Mouse (Mus musculus): Measurements from ENCODE around the gene Rhbdl3. TPM values are rescaled to one million over a fixed set of nuclear protein-coding genes. Genes with fewer than 3 reads are reported as not detected.

Rhbdl3 gene
- polyA plus RNA-seq, 1 experiment from 2014 or later = 2.1 TPM

GRCm38 (mm10) chr11:80382626-80383018 is 81.9 kb downstream of the Rhbdl3 start:
- Histone ChIP-seq H3K9me3 (replicated peaks; ENCODE audit: low read length) (no peaks in the 10 kb centered on the region), H3K27ac (peak overlapping the region; percentile 90), H3K9ac (ENCODE audit: low read depth, low read length) (peak overlapping the region; percentile 87), H3K4me2 (ENCODE audit: low read length) (peak overlapping the region; percentile 58), H3K4me1 (replicated peaks; ENCODE audit: insufficient read depth, low read length) (peaks cover 15% of the 10 kb centered on the region; the same call in 1 of the 2 replicates), H3K27me3 (ENCODE audit: insufficient read depth, low read length) (no peaks in the 10 kb centered on the region), H3K4me3 (replicated peaks; ENCODE audit: low read depth, low read length) (peak overlapping the region; percentile 80), H3K36me3 (ENCODE audit: insufficient read depth, low read length) (peaks cover 3% of the 10 kb centered on the region; the same call in 1 of the 2 replicates)
- DNase-seq (ENCODE audit: low spot score) = peak; percentile 67
- peak; percentile 17 for ATAC-seq (replicated peaks; ENCODE audit: low FRiP score, low read depth)
- TF ChIP-seq CTCF (IDR thresholded peaks at IDR 0.05; ENCODE audit: low read depth) = no peak
- 4% methylated on average over 12 of the region's 12 CpGs for WGBS

- DNase-seq (ENCODE audit: low spot score) (peak; percentile 99), ATAC-seq (replicated peaks; ENCODE audit: low FRiP score, low read depth) (peak; percentile 96)
- Histone ChIP-seq H3K4me2 (ENCODE audit: low read length) (peak within 1 kb of the TSS; percentile 67), H3K36me3 (ENCODE audit: insufficient read depth, low read length) (peaks cover 6% of the 10 kb centered on the region), H3K9me3 (replicated peaks; ENCODE audit: low read length) (no peaks in the 10 kb centered on the region), H3K4me1 (replicated peaks; ENCODE audit: insufficient read depth, low read length) (peaks cover 15% of the 10 kb centered on the region; the same call in 1 of the 2 replicates), H3K27ac (peak within 1 kb of the TSS; percentile 90), H3K27me3 (ENCODE audit: insufficient read depth, low read length) (no peaks in the 10 kb centered on the region), H3K4me3 (replicated peaks; ENCODE audit: low read depth, low read length) (peak within 1 kb of the TSS; percentile 80), H3K9ac (ENCODE audit: low read depth, low read length) (peak within 1 kb of the TSS; percentile 87)
- under 1% methylated on average over 33 of the region's 33 CpGs for WGBS
- TF ChIP-seq CTCF (IDR thresholded peaks at IDR 0.05; ENCODE audit: low read depth) = no peak; the same call in 1 of the 2 replicates
These were observed 82.4 kb downstream of the Rhbdl3 start, which contains the start of gene Zfp207 for GRCm38 (mm10) chr11:80383019-80383625. Gene Zfp207, plus strand, starts transcription at chr11:80383279.

- H3K36me3 ChIP-seq (ENCODE audit: insufficient read depth, low read length) = peaks cover 11% of the 10 kb centered on the region
- peak; percentile 46 for DNase-seq (ENCODE audit: low spot score)
- WGBS = 0% methylated on average over 20 of the region's 20 CpGs
- no peaks in the 10 kb centered on the region for H3K27me3 ChIP-seq (ENCODE audit: insufficient read depth, low read length)
- ATAC-seq (replicated peaks; ENCODE audit: low FRiP score, low read depth) = 0 out of 2 replicates have a peak, but pooled peaks have one; percentile 11
- peak overlapping the region; percentile 67 for H3K4me2 ChIP-seq (ENCODE audit: low read length)
- H3K9ac ChIP-seq (ENCODE audit: low read depth, low read length) = peak overlapping the region; percentile 87
- peak overlapping the region; percentile 90 for H3K27ac ChIP-seq
- H3K9me3 ChIP-seq (replicated peaks; ENCODE audit: low read length) = no peaks in the 10 kb centered on the region
- no peak for TF ChIP-seq CTCF (IDR thresholded peaks at IDR 0.05; ENCODE audit: low read depth)
- H3K4me1 ChIP-seq (replicated peaks; ENCODE audit: insufficient read depth, low read length) = peaks cover 15% of the 10 kb centered on the region; the same call in 1 of the 2 replicates
- H3K4me3 ChIP-seq (replicated peaks; ENCODE audit: low read depth, low read length) = peak overlapping the region; percentile 80
These were observed 82.9 kb downstream of the Rhbdl3 start for GRCm38 (mm10) chr11:80383626-80384046.

GRCm38 (mm10) chr11:80384461-80384860 is 83.7 kb downstream of the Rhbdl3 start:
- H3K4me3 ChIP-seq (replicated peaks; ENCODE audit: low read depth, low read length) = peak overlapping the region; percentile 80
- H3K27ac ChIP-seq = no peak overlapping the region
- ATAC-seq (replicated peaks; ENCODE audit: low FRiP score, low read depth) (no peak), DNase-seq (ENCODE audit: low spot score) (no peak)
- H3K4me1 ChIP-seq (replicated peaks; ENCODE audit: insufficient read depth, low read length) = peaks cover 15% of the 10 kb centered on the region; the same call in 1 of the 2 replicates
- H3K4me2 ChIP-seq (ENCODE audit: low read length) = peak overlapping the region; percentile 67
- no peaks in the 10 kb centered on the region for H3K27me3 ChIP-seq (ENCODE audit: insufficient read depth, low read length)
- TF ChIP-seq CTCF (IDR thresholded peaks at IDR 0.05; ENCODE audit: low read depth) = no peak
- H3K9me3 ChIP-seq (replicated peaks; ENCODE audit: low read length) = no peaks in the 10 kb centered on the region
- peaks cover 17% of the 10 kb centered on the region for H3K36me3 ChIP-seq (ENCODE audit: insufficient read depth, low read length)
- peak overlapping the region; percentile 58 for H3K9ac ChIP-seq (ENCODE audit: low read depth, low read length)

GRCm38 (mm10) chr11:80385055-80385454 is 84.3 kb downstream of the Rhbdl3 start:
- Histone ChIP-seq H3K9me3 (replicated peaks; ENCODE audit: low read length) (no peaks in the 10 kb centered on the region), H3K36me3 (ENCODE audit: insufficient read depth, low read length) (peaks cover 20% of the 10 kb centered on the region), H3K27me3 (ENCODE audit: insufficient read depth, low read length) (no peaks in the 10 kb centered on the region), H3K27ac (no peak overlapping the region), H3K9ac (ENCODE audit: low read depth, low read length) (peak overlapping the region; percentile 58), H3K4me2 (ENCODE audit: low read length) (peak overlapping the region; percentile 67), H3K4me1 (replicated peaks; ENCODE audit: insufficient read depth, low read length) (peaks cover 15% of the 10 kb centered on the region; the same call in 1 of the 2 replicates), H3K4me3 (replicated peaks; ENCODE audit: low read depth, low read length) (peak overlapping the region; percentile 80)
- no peak for TF ChIP-seq CTCF (IDR thresholded peaks at IDR 0.05; ENCODE audit: low read depth)
- ATAC-seq (replicated peaks; ENCODE audit: low FRiP score, low read depth) = no peak
- DNase-seq (ENCODE audit: low spot score) = no peak
- WGBS = 32% methylated on average over 4 of the region's 4 CpGs

GRCm38 (mm10) chr11:80386790-80387189 is 86.1 kb downstream of the Rhbdl3 start:
- 55% methylated on average over 2 of the region's 2 CpGs for WGBS
- peaks cover 27% of the 10 kb centered on the region for H3K36me3 ChIP-seq (ENCODE audit: insufficient read depth, low read length)
- no peak overlapping the region for H3K9ac ChIP-seq (ENCODE audit: low read depth, low read length)
- no peak for TF ChIP-seq CTCF (IDR thresholded peaks at IDR 0.05; ENCODE audit: low read depth)
- peaks cover 15% of the 10 kb centered on the region; the same call in 1 of the 2 replicates for H3K4me1 ChIP-seq (replicated peaks; ENCODE audit: insufficient read depth, low read length)
- H3K4me3 ChIP-seq (replicated peaks; ENCODE audit: low read depth, low read length) = no peak overlapping the region
- H3K27me3 ChIP-seq (ENCODE audit: insufficient read depth, low read length) = no peaks in the 10 kb centered on the region
- no peak overlapping the region for H3K27ac ChIP-seq
- DNase-seq (ENCODE audit: low spot score) (no peak), ATAC-seq (replicated peaks; ENCODE audit: low FRiP score, low read depth) (no peak)
- no peak overlapping the region for H3K4me2 ChIP-seq (ENCODE audit: low read length)
- no peaks in the 10 kb centered on the region for H3K9me3 ChIP-seq (replicated peaks; ENCODE audit: low read length)
